Mouse (Mus musculus) right cerebral cortex, postnatal 10 days (tissue): ENCODE results near the gene Vmn1r12.
"Not testable (repeated sequence)": the region's sequence is repeated elsewhere in the genome, so short reads cannot be mapped to it uniquely, and the experiment has no call there.

Experiments
- DNase-seq, 2 experiments: peaks; one replicate each; pipeline ENCODE4 v3.0.0; 2021; ENCODE audit warnings: low spot score in 2 of 2

Gene Vmn1r12

GRCm38 (mm10) chr6:57156619-57157018, at the start of gene Vmn1r12:
TSS of gene Vmn1r12 (plus strand) at chr6:57156919.
- no peak for DNase-seq

DNA sequence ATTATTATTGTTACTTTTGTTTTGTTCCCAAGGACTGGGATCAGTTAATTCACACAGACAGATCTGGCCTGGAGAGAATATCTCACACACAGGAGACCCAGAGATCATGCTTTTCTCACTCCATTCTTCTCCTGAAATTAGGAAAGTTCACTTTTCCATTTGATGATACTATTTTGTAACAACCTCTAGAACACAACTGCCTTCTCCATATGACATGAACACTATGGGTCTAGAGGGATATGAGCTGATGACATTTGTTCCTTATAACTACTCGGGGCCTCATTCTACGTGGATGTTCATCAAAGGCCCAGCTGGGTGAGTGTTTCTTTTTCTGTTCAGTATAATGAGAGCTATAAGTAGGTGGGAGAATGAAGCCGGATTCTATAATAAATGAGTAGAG, 47.6 kb upstream of the Vmn1r12 start, which contains the start of gene Vmn1r10:
Gene Vmn1r10, plus strand, starts transcription at position 301 of the 400 bp plus-strand sequence.
- DNase-seq = no peak

- DNase-seq = no peak
Observed at GRCm38 (mm10) chr6:57133155-57133554, 23.6 kb upstream of the Vmn1r12 start, which contains the start of gene Vmn1r11. TSS of gene Vmn1r11 (plus strand) at chr6:57133455.

- not testable (repeated sequence) for DNase-seq
Observed at GRCm38 (mm10) chr6:57190016-57190415, 33.3 kb downstream of the Vmn1r12 start.

- not testable (repeated sequence) for DNase-seq
Observed at GRCm38 (mm10) chr6:57202990-57203389, 46.3 kb downstream of the Vmn1r12 start, which contains the start of gene Vmn1r13. TSS of gene Vmn1r13 (plus strand) at chr6:57203290.
